Mouse (Mus musculus) splenic B cell, adult 2 months (primary cell): ENCODE measurements around the gene Dctn1.

Experiments used
- DNase-seq: peaks from one replicate; pipeline ENCODE4 v3.0.0-alpha.2; 2011; ENCODE audit warnings: low read depth, low spot score
- H3K27me3 ChIP-seq: 2 replicates; pipeline ENCODE4 v1.6.1; 2012; ENCODE audit warnings: mild to moderate bottlenecking, low read length, moderate library complexity, mixed read lengths; ENCODE audit not compliant: control insufficient read depth, poor library complexity, insufficient read depth, severe bottlenecking
- H3K36me3 ChIP-seq: 2 replicates; pipeline ENCODE4 v1.6.1; 2012; ENCODE audit warnings: mild to moderate bottlenecking, low read length, moderate library complexity, mixed read lengths; ENCODE audit not compliant: control insufficient read depth, poor library complexity, insufficient read depth, severe bottlenecking

The Dctn1 gene

GRCm38 (mm10) chr6:83165607-83166242, at the start of gene Dctn1:
Dctn1 (plus strand) TSS chr6:83165920.
- H3K36me3 ChIP-seq: no peaks in the 10 kb centered on the region
- peak; percentile 96 for DNase-seq
- H3K27me3 ChIP-seq: 0 out of 2 replicates have a peak, but pooled peaks cover 6% of the 10 kb centered on the region

- DNase-seq: no peak
- H3K36me3 ChIP-seq: peaks cover 3% of the 10 kb centered on the region; the same call in 1 of the 2 replicates
- H3K27me3 ChIP-seq: no peaks in the 10 kb centered on the region
These were observed 49.2 kb upstream of the Dctn1 start for GRCm38 (mm10) chr6:83116373-83117164.

GRCm38 (mm10) chr6:83117165-83117438, 48.6 kb upstream of the Dctn1 start:
- peaks cover 3% of the 10 kb centered on the region; the same call in 1 of the 2 replicates for H3K36me3 ChIP-seq
- DNase-seq: no peak
- H3K27me3 ChIP-seq: no peaks in the 10 kb centered on the region

GRCm38 (mm10) chr6:83117616-83118015, 48.1 kb upstream of the Dctn1 start:
- DNase-seq: no peak
- Histone ChIP-seq H3K36me3 (peaks cover 3% of the 10 kb centered on the region; the same call in 1 of the 2 replicates), H3K27me3 (no peaks in the 10 kb centered on the region)

- DNase-seq: no peak
- peaks cover 3% of the 10 kb centered on the region; the same call in 1 of the 2 replicates for H3K36me3 ChIP-seq
- no peaks in the 10 kb centered on the region for H3K27me3 ChIP-seq
These were observed 47.4 kb upstream of the Dctn1 start for GRCm38 (mm10) chr6:83118369-83118768.

- no peak for DNase-seq
- Histone ChIP-seq H3K36me3 (peaks cover 3% of the 10 kb centered on the region; the same call in 1 of the 2 replicates), H3K27me3 (no peaks in the 10 kb centered on the region)
These were observed 46.6 kb upstream of the Dctn1 start for GRCm38 (mm10) chr6:83118825-83119733.

GRCm38 (mm10) chr6:83119734-83120051, 46.0 kb upstream of the Dctn1 start:
- Histone ChIP-seq H3K27me3 (no peaks in the 10 kb centered on the region), H3K36me3 (peaks cover 3% of the 10 kb centered on the region; the same call in 1 of the 2 replicates)
- no peak for DNase-seq

GRCm38 (mm10) chr6:83120930-83121862, 44.5 kb upstream of the Dctn1 start, which contains the start of gene Wbp1:
Wbp1 (minus strand) TSS chr6:83121559.
- Histone ChIP-seq H3K27me3 (no peaks in the 10 kb centered on the region), H3K36me3 (peaks cover 3% of the 10 kb centered on the region; the same call in 1 of the 2 replicates)
- peak; percentile 98 for DNase-seq

GRCm38 (mm10) chr6:83121863-83122710, 43.6 kb upstream of the Dctn1 start:
- Histone ChIP-seq H3K27me3 (no peaks in the 10 kb centered on the region), H3K36me3 (peaks cover 3% of the 10 kb centered on the region; the same call in 1 of the 2 replicates)
- no peak for DNase-seq

- Histone ChIP-seq H3K36me3 (no peaks in the 10 kb centered on the region; the same call in 1 of the 2 replicates), H3K27me3 (no peaks in the 10 kb centered on the region)
- DNase-seq: no peak
These were observed 42.8 kb upstream of the Dctn1 start for GRCm38 (mm10) chr6:83122961-83123360.

- Histone ChIP-seq H3K27me3 (no peaks in the 10 kb centered on the region), H3K36me3 (no peaks in the 10 kb centered on the region)
- peak; percentile 96 for DNase-seq
These were observed 40.8 kb upstream of the Dctn1 start for GRCm38 (mm10) chr6:83124851-83125312.

- H3K36me3 ChIP-seq: no peaks in the 10 kb centered on the region
- DNase-seq: no peak
These were observed 40.4 kb upstream of the Dctn1 start, which contains the start of gene Ino80b for GRCm38 (mm10) chr6:83125331-83125730. Ino80b (minus strand) TSS chr6:83125431.

GRCm38 (mm10) chr6:83127419-83127818, 38.3 kb upstream of the Dctn1 start:
- Histone ChIP-seq H3K27me3 (no peaks in the 10 kb centered on the region), H3K36me3 (no peaks in the 10 kb centered on the region)
- DNase-seq: no peak

More at GRCm38 (mm10) chr6:83125331-83125730, 40.4 kb upstream of the Dctn1 start, which contains the start of gene Ino80b:
- no peaks in the 10 kb centered on the region for H3K27me3 ChIP-seq
